Mouse (Mus musculus): ENCODE measurements around the gene Olfr623.

Gene Olfr623

GRCm38 (mm10) chr7:103663598-103663997 is at the start of gene Olfr623:
TSS of gene Olfr623 (minus strand) at chr7:103663698.
- no peak for DNase-seq (ENCODE audit: low read depth, low spot score)

- DNase-seq (ENCODE audit: low read depth, low spot score): no peak
Measured at GRCm38 (mm10) chr7:103712024-103712423, 48.5 kb upstream of the Olfr623 start.

- DNase-seq (ENCODE audit: low read depth, low spot score): no peak
Measured at GRCm38 (mm10) chr7:103699469-103699868, 36.0 kb upstream of the Olfr623 start.

GRCm38 (mm10) chr7:103682420-103682819 is 18.9 kb upstream of the Olfr623 start, which contains the start of gene Olfr625-ps1:
TSS of gene Olfr625-ps1 (plus strand) at chr7:103682720.
- DNase-seq (ENCODE audit: low read depth, low spot score): no peak

GRCm38 (mm10) chr7:103671091-103671490 is 7.6 kb upstream of the Olfr623 start, which contains the start of gene Olfr624:
TSS of gene Olfr624 (minus strand) at chr7:103671191.
- no peak for DNase-seq (ENCODE audit: low read depth, low spot score)

GRCm38 (mm10) chr7:103644070-103644469 is 19.4 kb downstream of the Olfr623 start:
- DNase-seq (ENCODE audit: low read depth, low spot score): no peak

GRCm38 (mm10) chr7:103642602-103643001 is 20.9 kb downstream of the Olfr623 start, which contains the start of gene Olfr622:
TSS of gene Olfr622 (minus strand) at chr7:103642702.
- DNase-seq (ENCODE audit: low read depth, low spot score): no peak

GRCm38 (mm10) chr7:103636795-103637194 is 26.7 kb downstream of the Olfr623 start:
- DNase-seq (ENCODE audit: low read depth, low spot score): no peak

- DNase-seq (ENCODE audit: low read depth, low spot score): no peak
Measured at GRCm38 (mm10) chr7:103612434-103612833, 51.1 kb downstream of the Olfr623 start, which contains the start of gene Olfr620. TSS of gene Olfr620 (minus strand) at chr7:103612534.

All from retina, adult 2 months (tissue).